Mouse (Mus musculus) cerebellum, postnatal 25 days (tissue): ENCODE measurements around the gene Pitx2.

ENCODE experiments used
- DNase-seq, 2 experiments: peaks; one replicate each; pipeline ENCODE4 v3.0.0; 2021; ENCODE audit warnings: mixed read lengths in 2 of 2

Pitx2 gene

DNA sequence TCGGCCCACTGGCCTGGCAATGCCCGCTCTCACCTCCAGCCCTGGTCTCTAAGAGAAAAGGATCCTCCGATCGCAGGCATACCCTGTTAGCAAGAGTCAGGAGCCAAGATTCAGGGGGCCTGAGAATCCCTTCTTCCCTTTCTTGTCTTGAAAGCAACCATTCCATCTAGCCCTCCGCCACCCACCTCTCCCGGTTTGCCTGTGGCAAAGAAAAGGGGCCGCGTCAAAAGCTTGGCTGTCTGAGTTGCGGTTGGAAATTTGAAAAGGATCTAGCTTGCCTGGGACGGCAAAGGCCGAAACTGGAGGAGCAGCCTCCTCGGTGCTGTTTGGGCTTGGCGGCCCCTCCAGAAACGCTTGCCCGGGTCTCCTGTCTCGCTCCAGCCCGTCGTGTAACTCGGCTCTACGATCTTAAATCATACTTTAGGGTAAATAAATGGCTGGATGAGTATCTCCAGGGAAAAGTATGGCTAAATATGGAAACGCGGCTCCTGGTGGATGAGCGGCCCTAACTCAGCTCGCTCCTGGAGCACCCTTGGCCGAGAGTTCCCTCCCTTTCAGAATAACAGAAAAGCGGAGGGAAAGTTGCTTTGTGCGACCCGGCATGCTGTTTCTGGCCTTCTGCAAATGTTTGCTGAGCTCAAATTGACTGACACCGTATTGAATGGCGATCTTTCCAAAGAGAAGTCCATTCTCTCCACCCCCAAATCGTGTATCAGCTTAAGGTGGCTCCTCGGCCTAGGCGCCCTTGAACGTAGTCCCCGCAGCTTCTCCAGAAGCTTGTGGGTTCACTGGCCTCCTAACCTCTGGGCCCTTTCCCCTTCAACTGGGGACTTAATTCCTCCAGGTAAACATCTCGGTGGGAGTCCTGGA, 3.4 kb downstream of the Pitx2 start:
- DNase-seq = no peak

GRCm38 (mm10) chr3:129203761-129204440, 4.2 kb downstream of the Pitx2 start:
- DNase-seq = no peak

DNA sequence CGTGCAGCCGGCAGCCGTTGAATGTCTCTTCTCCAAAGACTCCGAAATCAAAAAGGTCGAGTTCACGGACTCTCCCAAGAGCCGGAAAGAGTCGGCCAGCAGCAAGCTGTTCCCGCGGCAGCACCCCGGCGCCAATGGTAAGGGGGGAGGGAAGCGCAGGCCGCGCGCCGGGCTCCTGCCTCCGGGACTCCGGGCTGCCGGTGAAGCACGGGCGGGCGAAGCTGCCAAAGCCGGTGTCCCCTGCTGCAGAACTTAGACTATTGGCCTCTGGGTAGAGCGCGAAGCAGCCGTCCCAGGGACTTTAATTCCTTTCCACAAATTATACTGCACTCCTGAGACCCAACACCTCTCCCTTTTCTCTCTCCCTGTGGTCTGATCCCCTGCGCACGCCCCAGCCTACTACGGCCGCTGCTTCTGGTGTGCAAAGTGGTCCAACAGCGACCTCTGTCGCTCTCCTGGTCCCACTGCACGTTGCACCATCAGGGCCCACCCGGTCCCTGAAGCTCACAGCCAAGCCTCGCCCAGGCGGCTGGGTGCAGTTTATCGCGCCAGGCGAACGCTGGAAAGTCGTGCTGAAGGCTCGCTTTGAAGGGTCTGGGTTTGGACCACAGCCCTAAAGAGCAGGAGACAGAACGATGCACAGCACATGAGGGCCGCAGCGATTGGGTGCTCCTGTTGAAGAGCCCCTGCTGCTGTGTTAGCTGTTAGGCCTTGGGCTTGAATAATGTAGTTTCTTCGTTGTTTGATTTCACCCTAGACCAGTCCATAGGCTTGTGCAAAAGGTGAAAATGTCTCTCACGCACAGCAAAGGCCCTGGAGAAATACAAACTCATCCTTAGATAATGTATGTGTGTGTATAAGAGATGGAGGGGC, 5.0 kb downstream of the Pitx2 start:
- peak; percentile 59 to 61 for DNase-seq

DNA sequence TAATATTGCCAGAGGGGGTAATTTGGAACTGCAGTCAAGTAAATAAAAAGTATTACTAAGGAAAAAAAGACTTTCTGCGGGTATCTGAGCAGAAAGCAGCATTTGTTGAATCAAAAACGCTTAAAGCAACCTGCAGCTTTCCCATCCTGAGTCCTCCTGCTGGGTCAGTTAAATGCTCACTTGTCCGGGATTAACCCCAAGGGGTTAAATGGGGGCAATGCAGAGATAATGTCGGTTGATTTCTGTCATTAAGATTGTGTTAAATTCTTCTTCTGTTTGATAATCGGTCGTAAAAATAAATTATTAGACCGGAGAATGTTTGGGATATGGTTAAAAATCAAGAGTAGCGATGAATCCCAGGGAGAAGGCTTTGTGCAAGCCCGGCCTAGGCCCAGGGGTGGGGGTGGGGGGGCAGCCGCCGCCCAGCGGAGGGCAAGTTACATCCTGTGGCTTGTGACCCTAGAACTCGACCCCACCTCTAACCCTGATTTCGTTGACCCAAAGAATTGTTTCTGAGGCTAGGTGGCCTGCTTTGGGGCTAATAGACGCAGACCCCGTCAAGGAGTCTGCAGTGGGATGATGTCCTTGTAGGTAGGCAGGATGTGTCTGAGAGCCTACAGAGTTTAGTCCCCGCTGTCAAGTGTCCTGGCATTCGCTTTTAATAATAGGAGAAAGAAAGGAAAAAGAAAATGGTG, 6.0 kb downstream of the Pitx2 start:
- no peak for DNase-seq

DNA sequence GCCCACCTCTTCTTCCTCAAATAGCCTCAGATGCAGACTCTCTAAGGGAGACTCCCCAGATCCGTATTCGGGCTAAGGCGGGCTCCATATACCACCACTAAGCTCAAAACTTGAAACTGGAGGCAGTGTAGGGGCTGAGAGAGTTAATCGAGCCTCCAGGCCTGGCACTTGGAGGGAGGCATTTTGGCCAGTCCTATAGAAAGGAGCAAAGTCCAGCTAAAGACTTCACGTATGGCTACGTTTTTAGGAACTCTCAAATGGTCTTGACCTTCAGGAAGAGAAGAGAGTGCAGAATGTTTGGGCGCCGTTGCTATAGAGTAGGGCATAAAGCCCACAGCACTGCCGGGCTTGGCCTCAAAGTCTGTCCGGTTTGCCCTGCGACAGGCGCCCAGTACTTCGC, 7.1 kb downstream of the Pitx2 start:
- DNase-seq = no peak

- no peak for DNase-seq
These were observed 7.8 kb downstream of the Pitx2 start for GRCm38 (mm10) chr3:129207231-129208030.

GRCm38 (mm10) chr3:129208031-129208380, 8.3 kb downstream of the Pitx2 start:
- no peak for DNase-seq

DNA sequence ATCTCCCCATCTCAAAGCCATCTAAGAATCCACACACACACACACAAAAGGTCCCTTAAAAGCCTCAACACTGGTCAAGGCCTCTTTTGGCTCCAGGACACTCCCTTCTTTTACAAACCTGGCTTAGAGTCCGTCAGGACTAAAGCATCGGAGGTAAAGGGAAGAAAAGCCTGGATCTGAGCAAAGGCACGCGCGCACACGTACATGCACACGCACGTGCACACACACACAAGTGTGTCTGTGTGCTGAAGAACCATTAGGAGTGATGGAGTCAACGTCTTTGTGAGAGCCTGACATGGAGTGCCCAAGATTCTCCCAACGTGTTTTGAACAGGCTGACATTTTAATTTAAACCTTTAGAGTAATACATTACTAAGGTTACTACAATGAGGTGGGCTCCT, 8.7 kb downstream of the Pitx2 start:
- no peak for DNase-seq

- no peak for DNase-seq
These were observed 9.6 kb downstream of the Pitx2 start for GRCm38 (mm10) chr3:129209266-129209665.

GRCm38 (mm10) chr3:129209771-129210170, 10.1 kb downstream of the Pitx2 start:
- DNase-seq = no peak

DNA sequence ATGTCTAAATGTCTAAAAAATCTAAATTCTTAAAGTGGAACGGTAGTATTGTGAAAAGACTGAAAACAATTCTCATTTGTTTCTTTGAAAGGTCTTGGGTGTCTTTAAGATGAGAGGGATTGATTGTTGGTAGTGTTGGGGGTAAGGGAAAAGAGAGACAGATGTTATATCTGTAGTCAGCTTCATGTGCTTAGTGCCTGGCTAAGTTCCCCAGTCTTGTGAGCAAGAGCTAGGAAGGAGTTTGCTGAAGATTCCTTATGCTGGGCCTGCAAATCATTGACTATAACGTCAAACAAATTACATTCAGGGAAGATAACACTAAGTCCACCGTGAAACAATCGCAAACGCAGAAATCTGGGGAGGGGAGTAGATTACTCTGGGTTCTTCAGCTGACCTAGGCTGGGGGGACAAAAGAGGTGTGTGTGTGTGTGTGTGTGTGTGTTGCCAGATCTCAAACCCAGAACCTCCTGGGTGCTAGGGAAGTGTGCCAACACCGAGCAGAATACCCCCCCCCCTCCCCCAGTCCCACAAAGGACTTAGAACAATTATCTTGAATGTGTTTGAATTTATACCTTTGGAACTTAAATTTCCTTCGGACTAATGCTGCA, 12.5 kb downstream of the Pitx2 start:
- DNase-seq = no peak

DNA sequence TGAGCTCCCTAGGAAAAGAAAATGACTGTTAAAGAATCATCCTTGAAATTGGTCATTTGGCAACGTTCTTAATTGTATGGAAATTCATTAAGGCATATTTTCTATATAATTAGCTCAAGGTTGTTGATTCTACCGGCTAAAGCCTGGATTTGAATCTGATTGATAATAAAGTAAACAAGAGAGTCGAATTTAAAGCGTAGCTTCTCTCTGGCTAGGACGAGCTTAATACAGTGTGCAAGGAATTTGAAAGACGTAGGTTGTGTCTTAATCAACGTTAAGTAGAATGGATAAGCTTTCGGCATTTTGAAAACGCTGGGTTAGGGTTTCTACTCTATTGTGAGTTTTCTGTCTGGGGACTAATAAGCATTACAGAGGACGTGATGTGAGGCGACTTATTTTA, 13.1 kb downstream of the Pitx2 start:
- no peak for DNase-seq

DNA sequence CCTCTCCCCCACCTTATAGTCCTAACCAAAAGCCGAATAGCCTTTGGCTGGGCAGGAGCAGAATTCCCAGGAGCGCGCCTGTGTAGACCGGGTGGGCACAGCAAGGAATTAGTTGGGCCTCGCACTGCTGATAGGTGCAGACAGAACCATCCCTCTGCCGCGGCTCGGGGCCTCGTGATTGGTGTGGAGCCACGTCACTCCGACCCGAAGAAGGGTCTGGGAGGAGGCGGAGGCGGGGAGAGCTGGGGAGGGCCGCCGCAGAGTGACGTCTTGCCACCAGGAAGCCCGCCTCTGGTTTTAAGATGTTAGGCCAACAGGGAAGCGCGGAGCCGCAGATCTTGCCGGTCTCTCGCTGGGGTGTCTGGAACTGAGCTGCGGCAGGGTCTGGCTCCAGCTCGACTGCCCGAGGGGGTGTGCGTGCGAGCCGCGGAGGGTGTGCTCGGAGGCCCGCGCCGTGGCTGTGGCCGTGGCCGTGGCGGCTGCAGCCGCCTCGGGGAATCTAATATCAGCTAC, 14.0 kb downstream of the Pitx2 start:
- peak; percentile 54 to 61 for DNase-seq

DNA sequence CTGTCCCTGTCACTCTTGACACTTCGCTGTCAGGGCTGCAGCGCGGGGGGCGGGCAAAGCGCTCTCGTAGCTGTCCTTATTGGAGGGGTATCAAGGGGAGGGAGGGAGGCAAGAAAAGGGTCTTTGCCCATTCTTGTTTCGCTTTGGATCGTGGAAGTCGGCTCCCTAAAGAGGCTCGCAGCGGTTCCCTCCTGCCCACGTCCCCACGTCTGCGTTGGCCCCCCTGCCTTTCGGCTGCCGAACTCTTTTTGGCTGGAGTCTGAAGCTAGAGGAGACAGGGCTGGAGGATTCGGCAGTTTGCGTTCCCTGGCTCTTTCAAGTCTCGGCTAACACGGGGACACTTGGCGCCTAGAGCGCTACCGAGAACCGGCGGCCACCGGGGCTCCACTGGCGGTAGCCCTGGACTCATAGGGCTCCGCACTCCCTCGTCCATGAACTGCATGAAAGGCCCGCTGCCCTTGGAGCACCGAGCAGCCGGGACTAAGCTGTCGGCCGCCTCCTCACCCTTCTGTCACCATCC, 14.5 kb downstream of the Pitx2 start:
- no peak for DNase-seq

GRCm38 (mm10) chr3:129214666-129215161, 15.0 kb downstream of the Pitx2 start:
- no peak for DNase-seq

DNA sequence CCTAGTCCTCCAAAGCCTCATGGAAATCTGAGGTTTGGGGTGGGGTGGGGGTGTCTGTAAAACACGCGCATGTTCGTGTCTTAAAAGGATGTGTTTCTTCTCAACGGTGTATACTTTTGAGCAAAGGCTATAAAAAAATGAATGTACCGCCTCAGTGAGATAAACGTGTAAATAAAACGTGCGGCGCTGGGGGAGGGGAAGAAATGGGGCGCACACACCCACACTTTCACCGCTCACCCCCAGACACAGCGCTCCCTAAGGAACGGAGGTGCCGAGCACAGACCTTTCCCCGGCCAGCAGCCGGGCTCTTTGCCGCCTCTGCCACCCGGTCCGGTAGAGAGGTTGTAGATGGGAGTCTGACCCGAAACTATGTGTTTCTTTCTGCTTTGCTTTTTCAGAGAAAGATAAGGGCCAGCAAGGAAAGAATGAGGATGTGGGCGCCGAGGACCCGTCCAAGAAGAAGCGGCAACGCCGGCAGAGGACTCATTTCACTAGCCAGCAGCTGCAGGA, 15.6 kb downstream of the Pitx2 start:
- no peak for DNase-seq

- no peak for DNase-seq
These were observed 16.2 kb downstream of the Pitx2 start for GRCm38 (mm10) chr3:129215751-129216331.

GRCm38 (mm10) chr3:129216491-129216890, 16.8 kb downstream of the Pitx2 start:
- DNase-seq = no peak

DNA sequence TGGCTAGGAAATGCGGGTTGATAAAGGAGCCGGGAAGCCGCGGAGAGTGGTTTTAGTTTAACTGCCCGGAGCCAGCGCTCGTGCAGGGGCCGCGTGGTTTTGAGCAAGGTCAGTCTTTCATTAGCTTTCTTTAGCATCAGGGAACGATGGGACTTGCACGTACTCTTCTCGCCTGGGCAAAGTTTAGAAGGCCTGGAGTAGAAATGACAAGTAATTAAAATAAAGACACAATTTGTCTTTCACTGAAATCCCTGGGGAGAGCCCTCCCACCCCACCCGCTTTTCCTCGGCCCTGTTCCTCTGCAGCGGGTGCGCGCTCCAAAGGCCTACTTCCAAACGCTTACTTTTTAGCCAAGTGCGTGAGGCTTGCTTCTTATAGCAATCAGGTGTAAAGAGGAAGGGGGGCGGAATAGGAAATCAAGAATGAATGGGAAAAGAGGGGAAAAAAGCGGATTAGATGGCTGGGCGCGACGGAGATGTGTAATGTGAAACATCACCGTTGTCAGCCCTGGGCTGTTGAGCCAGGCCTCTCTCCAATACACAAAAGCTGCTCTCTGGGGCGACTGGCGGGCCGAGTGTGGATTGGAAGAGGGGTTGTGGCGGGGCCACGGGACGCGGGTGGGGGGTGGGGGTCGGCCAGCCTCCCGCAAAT, 17.4 kb downstream of the Pitx2 start:
- DNase-seq = no peak
